34 mouse cellular contexts compared by ENCODE assay signal in genomic region chr6:124301447-124302192, GRCm38 (mm10). TPM values are rescaled to one million over a fixed set of nuclear protein-coding genes. Genes with fewer than 3 reads are reported as not detected.
"Had no signal": no experiment of that assay in that cellular context is flagged by ENCODE, and none has a peak within 500 bp of the region (broad histone marks: within the 10 kb centered on the region; RNA-seq: fewer than 3 reads in every experiment).

No protein-coding gene starts in this region.

- ATAC-seq: hindbrain, embryonic 16.5 days; hindbrain, postnatal 0 days; inflammation-experienced regulatory T-cells, adult 6 months; intestine, embryonic 15.5 days; intestine, embryonic 16.5 days; intestine, postnatal 0 days had no signal

- H3K27ac ChIP-seq: heart, embryonic 13.5 days; heart, embryonic 15.5 days; hindbrain, embryonic 10.5 days; hindbrain, embryonic 12.5 days; hindbrain, embryonic 13.5 days; hindbrain, embryonic 14.5 days; hindbrain, embryonic 15.5 days; hindbrain, postnatal 0 days; intestine, embryonic 15.5 days; kidney, embryonic 15.5 days; kidney, postnatal 0 days; layer of hippocampus, adult 2 months; left cerebral cortex, adult 2 months had no signal

- H3K9me3 ChIP-seq: heart, embryonic 12.5 days; heart, embryonic 13.5 days; heart, embryonic 15.5 days; hindbrain, embryonic 10.5 days; hindbrain, embryonic 12.5 days; hindbrain, embryonic 13.5 days; hindbrain, embryonic 15.5 days; intestine, embryonic 15.5 days; kidney, embryonic 15.5 days had no signal

- H3K4me1 ChIP-seq: heart, embryonic 12.5 days; heart, embryonic 13.5 days; heart, embryonic 15.5 days; hindbrain, embryonic 10.5 days; hindbrain, embryonic 12.5 days; hindbrain, embryonic 13.5 days; hindbrain, embryonic 15.5 days; intestine, embryonic 15.5 days; kidney, embryonic 15.5 days had no signal

- H3K4me3 ChIP-seq: heart, embryonic 12.5 days; heart, embryonic 13.5 days; heart, embryonic 15.5 days; hindbrain, embryonic 10.5 days; hindbrain, embryonic 12.5 days; hindbrain, embryonic 13.5 days; hindbrain, embryonic 15.5 days; intestine, embryonic 15.5 days; kidney, embryonic 15.5 days; layer of hippocampus, adult 2 months; left cerebral cortex, adult 2 months had no signal

- H3K36me3 ChIP-seq: heart, embryonic 12.5 days; heart, embryonic 13.5 days; heart, embryonic 15.5 days; hindbrain, embryonic 10.5 days; hindbrain, embryonic 12.5 days; hindbrain, embryonic 13.5 days; hindbrain, embryonic 15.5 days; intestine, embryonic 15.5 days; kidney, embryonic 15.5 days had no signal

- H3K4me2 ChIP-seq: heart, embryonic 12.5 days; heart, embryonic 13.5 days; heart, embryonic 15.5 days; hindbrain, embryonic 12.5 days; hindbrain, embryonic 13.5 days; hindbrain, embryonic 14.5 days; hindbrain, embryonic 15.5 days; intestine, embryonic 15.5 days; kidney, embryonic 15.5 days had no signal

- H3K9ac ChIP-seq: heart, embryonic 12.5 days; heart, embryonic 13.5 days; heart, embryonic 15.5 days; hindbrain, embryonic 12.5 days; hindbrain, embryonic 13.5 days; hindbrain, embryonic 14.5 days; hindbrain, embryonic 15.5 days; intestine, embryonic 15.5 days; kidney, embryonic 15.5 days had no signal

- H3K27me3 ChIP-seq: heart, embryonic 12.5 days; heart, embryonic 13.5 days; heart, embryonic 15.5 days; hindbrain, embryonic 12.5 days; hindbrain, embryonic 13.5 days; hindbrain, embryonic 15.5 days; intestine, embryonic 15.5 days; kidney, embryonic 15.5 days had no signal

- DNase-seq: heart, postnatal 14 days; heart, postnatal 36 days; heart, postnatal 4 days; kidney, adult 11 months; kidney, adult 18-20 months; kidney, adult 2 months; kidney, adult 8-10 months; kidney, adult 9 months; kidney, postnatal 10 days; kidney, postnatal 14 days; kidney, postnatal 25 days; kidney, postnatal 36 days; kidney, postnatal 4 days; layer of hippocampus, adult 9-11 months; layer of hippocampus, postnatal 36 days had no signal

RNA-seq across cellular contexts. Expression of gene Cd163, which starts 2.8 kb away (rescaled TPM):
- polyA plus RNA-seq: heart, embryonic 12.5 days; hindbrain, embryonic 10.5 days; hindbrain, embryonic 11.5 days; inflammation-experienced regulatory T-cells, adult 6 months had no signal
